Mouse (Mus musculus) layer of hippocampus, adult 8-10 months (tissue): ENCODE data around the gene Rab33b. TPM values are rescaled to one million over a fixed set of nuclear protein-coding genes. Genes with fewer than 3 reads are reported as not detected.
"Not testable (repeated sequence)": the region's sequence is repeated elsewhere in the genome, so short reads cannot be mapped to it uniquely, and the experiment has no call there.

Experiments used
- DNase-seq, 2 experiments: peaks; one replicate each; pipeline ENCODE4 v3.0.0; 2022; ENCODE audit warnings: low spot score in 2 of 2
- total RNA-seq, 4 experiments: library from RNA; stranded (reverse); gene quantifications; 2 replicates each; pipeline ENCODE4 v1.2.4; 2022

Gene Rab33b
- total RNA-seq = 10 to 100 TPM; 24.5 to 29.2 (median 25.0) TPM

DNA sequence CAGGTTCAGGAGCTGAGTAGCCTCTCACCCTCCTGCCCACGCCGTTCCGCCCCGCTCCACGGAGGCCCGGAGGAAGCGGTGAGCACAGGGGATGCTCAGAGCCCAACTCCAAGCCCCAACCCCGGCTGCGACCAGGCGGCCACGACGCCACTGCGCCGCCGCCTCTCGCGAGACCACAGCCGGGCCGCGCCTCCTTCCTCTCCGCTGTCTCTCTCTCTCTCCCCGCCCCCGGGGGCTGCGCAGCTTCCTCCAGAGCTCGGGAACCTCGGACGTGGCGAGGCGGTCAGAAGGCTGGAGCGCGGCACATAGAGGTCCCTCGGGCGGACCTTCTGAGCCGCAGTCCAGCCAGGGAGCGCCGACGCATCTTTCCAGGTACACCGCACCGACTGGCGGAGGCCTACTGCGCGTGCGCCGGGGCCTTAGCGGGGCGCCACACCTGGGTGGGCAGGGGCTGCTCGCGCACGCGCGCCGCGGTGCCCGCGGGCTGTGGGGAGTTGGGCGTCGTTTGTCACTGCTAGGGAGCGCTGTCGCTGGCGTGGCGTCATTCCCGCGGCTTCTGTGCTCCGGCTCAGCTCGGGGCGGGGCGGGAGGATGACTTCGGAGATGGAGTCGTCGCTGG, at the start of gene Rab33b:
Rab33b (plus strand) TSS at position 180 of the 619 bp plus-strand sequence.
- peak; percentile 97 for DNase-seq

- not testable (repeated sequence) for DNase-seq
Observed at GRCm38 (mm10) chr3:51434364-51434763, 49.4 kb upstream of the Rab33b start.

DNA sequence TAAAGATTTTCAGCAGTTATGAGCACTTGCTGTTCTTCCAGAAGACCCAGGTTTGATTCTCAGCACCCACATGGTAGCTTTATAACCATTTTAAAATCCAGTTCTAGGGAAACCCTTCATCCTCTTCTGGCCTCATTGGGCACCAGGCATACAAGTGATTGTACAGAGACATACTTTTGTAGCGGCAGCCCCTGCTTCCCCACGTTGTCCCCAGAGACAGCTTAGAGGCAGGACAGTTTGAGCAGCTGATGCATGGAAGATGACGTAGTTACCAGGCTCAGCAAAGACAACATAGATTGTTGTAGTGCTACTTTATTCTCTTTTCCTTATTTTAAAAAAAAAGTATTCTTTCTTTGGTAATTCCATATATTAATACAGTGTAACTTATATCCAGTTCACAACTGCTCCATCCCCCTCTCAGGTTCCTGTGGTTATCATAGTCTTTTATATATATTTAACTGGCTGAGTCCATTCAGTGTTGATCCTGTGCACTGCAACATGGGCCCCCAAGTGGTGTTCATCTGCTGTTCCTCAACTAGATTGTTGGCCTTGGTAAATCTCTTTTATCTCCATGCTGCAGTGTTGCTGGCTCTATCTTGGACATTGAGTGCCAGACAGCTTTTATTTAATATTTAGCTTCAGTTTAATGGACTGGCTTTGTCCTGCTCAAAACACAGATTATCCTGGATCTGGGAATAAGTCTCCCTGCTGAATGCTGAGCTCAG, 48.7 kb upstream of the Rab33b start:
- DNase-seq = no peak

- DNase-seq = no peak
Observed at GRCm38 (mm10) chr3:51468530-51468929, 15.2 kb upstream of the Rab33b start.

DNA sequence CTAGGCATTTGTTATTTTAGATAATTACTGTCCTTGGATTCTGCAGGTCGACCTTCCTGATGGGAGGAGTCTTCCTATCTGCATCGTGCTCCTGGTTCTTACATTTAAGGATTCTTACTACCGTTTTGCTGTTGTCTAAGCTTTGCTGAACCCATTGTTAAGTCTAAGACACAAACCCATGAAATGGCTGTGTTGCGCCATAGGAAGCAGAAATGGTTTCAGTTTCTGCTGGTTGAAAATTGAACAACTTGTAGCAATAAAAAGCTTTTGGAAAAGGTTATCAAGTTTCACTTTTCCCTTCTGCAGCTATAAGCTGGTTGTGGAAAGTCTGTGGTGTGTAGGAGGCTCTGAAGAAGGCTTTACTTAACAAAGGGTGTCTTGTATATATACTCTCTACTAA, 8.0 kb upstream of the Rab33b start:
- no peak for DNase-seq

- no peak for DNase-seq
Observed at GRCm38 (mm10) chr3:51479893-51480292, 3.8 kb upstream of the Rab33b start.

DNA sequence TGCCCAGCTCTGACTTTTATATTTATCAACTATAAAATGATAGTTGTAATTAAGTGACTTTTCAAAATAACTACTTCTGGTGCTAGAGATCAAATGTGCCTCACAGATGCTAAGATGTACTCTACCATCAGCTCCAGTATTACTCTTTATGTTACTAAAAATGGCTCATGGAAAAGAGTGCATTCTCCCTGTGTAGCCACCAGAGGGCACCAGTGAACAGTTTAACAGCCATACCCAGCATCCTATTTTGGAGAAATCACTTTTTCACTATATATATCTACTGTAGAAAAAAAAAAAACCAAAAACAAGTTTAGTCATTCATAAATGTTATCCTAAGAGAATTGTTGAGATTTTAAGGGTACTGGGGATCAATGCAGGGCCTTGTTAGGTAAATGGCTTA, 2.7 kb upstream of the Rab33b start:
- peak in 1 of 2 experiments; percentile 49 for DNase-seq

GRCm38 (mm10) chr3:51481881-51482280, 1.8 kb upstream of the Rab33b start:
- no peak for DNase-seq

DNA sequence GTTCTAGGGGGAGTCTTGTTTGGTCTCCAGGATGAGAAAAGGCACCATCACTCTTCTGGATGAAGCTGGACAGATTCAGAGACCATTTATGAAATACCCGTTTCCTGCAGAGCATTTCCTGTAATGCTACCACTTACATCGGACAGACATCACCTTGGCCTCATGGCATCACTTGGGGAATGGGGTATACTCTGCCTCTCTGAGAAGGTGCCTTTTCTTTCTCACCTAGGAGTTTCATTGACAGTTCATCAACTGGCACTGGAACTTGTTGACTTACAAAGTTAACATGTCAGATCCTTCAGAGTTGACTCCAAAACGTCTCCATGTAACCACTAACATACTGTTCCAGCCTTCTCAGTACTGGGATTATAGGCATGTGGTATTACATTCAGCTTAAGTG, 939 bp upstream of the Rab33b start:
- no peak for DNase-seq

GRCm38 (mm10) chr3:51484370-51484769, 650 bp downstream of the Rab33b start:
- DNase-seq = no peak

DNA sequence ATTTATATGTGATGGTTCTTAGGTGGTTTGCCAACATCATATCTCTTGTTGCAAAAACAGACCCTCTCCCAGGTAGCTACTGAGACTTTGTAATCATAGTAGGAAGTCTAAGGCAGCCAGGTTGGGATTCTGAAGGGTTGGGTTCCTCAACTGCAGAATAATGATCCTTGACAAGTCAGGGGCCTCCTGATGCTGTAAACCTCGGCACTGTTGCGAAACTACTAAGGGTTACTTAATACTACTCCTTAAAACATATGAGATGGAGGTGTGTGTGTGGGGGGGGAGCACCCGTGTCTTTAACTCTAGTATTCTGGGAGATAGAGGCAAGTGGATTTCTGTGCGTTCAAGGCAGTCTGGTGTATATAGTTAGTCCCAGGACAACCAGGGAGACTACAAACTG, 1.6 kb downstream of the Rab33b start:
- no peak for DNase-seq

DNA sequence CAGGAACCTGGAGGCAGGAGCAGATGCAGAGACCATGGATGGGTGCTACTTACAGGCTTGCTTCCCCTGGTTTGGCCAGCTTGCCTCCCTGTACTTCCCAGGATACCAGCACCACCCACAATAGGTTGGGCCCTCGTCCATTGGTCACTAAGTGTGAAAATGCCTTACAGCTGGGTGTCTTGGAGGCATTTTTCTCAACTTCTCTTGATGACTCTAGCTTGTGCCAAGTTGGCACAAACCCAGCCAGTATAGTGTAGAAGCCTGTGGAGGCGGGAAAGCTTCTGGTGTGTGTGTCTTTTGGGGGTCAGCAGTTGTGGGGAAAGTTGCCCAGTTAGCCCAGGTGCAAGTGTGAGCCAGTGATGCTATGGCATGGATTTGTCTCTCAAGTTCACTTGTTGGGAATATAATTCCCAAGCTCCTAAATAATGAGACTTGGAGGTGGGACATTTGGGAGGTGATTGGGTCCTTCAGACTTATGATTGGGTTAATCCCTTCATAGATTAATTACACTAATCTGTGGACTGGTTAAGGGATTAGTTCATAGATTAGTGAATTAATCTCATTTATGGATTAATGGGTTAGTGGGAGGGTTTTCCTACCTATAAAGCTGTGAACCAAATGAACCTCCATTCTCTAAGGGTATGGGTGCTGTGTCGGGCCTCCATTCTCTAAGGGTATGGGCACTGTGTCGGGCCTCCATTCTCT, 2.9 kb downstream of the Rab33b start:
- DNase-seq = no peak

DNA sequence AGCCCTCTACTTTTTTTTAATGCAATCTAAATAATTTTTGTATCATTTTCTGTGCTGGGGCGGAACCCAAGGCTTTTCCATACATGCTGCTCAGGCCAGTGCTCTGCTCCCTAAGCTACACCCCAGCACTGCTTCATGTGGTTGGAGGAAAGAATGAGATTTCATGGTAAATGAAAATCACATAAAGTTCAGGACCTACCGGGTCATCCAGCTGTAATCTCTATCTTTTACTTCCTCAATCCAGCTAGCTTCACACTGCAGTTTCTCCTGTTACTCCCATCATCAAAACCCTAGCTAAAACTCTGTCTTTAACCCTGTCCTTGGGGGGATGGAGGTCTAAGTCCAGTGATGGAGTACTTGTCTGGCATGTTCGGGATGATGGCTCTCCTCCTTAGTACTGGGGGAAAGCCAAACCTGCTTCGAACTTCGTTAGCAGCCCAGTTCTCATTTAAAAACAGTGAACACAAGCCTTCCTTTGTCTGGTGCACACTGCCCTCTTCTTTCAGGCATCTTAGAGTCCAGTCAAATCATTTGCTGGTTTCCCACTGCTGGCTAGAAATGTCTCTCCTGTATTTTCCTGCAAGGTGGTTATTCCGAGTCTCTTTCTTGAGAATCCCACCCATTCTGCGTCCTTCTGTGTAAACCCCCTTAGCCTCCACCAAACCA, 6.5 kb downstream of the Rab33b start:
- DNase-seq = no peak

DNA sequence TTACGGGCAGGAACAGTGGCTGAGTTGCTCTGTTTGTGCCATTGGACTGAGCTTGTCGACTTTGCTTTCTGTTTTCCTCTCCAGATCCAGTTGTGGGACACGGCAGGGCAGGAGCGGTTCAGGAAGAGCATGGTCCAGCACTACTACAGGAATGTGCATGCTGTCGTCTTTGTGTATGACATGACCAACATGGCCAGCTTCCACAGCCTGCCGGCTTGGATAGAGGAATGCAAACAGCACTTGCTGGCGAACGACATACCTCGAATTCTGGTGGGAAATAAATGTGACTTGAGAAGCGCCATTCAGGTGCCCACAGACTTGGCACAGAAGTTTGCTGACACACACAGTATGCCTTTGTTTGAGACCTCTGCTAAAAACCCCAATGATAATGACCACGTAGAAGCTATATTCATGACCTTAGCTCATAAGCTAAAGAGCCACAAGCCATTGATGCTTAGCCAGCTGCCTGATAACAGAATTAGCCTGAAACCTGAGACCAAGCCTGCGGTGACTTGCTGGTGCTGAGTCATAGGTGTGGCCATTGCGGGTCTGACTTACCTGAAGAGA, 9.6 kb downstream of the Rab33b start:
- no peak for DNase-seq

DNA sequence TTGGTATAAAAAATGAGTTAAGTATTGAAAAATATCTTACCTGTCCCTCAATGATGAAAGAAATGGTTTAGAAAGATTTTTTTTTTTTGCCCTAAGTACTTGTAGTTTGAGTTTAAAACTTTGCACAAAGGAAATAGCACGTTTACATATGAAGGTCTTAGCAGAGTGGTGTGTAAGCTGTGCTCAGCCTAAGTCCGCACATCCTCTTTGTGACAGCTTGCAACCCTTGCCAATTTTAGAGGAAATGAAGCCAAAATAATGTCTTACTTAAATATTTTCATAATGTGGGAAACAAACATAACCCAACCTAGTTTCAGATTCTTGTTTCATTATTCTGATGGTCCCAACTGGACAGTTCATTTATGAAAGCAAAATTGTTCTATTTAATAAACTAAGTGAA, 10.7 kb downstream of the Rab33b start:
- DNase-seq = no peak

DNA sequence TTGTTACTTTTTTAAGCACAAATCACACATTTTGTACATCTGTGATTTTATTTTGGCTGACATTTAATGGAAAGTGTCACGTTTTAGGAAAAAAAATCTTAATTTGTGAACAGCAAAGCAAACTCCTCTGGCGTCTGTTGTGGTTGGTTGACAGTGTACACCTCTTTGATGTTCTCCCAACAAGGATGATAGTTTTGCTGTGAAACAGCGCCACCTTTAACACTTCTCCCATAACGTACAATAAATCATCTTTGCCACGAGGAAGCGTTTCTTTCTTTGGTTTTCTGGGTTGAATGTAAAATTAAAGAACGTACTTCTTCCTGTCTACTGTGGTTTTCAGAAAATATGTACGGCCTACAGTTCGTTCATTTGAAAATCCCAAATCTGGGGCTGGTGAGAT, 11.9 kb downstream of the Rab33b start:
- DNase-seq = no peak

GRCm38 (mm10) chr3:51497978-51498377, 14.3 kb downstream of the Rab33b start:
- DNase-seq = no peak

GRCm38 (mm10) chr3:51498659-51499058, 14.9 kb downstream of the Rab33b start:
- no peak for DNase-seq

DNA sequence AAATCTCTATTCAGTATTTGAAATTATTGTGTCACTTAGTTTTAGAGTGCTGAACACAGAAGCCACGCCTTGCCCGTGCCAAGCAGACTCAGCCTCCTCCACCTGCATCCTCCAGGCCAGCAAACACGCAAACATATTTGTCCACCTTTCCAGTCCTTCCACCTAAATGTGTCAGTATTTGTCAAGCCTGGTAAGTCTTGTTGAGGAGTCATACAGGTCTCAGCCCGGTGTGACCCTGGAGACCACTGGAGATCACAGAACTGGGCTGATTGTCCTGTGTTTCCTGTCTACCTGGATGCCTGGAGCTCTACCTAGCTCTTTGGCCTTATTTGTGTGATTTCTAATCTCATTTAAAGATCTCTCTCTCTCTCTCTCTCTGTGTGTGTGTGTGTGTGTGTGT, 16.2 kb downstream of the Rab33b start:
- no peak for DNase-seq

- no peak for DNase-seq
Observed at GRCm38 (mm10) chr3:51504385-51504952, 20.7 kb downstream of the Rab33b start.

DNA sequence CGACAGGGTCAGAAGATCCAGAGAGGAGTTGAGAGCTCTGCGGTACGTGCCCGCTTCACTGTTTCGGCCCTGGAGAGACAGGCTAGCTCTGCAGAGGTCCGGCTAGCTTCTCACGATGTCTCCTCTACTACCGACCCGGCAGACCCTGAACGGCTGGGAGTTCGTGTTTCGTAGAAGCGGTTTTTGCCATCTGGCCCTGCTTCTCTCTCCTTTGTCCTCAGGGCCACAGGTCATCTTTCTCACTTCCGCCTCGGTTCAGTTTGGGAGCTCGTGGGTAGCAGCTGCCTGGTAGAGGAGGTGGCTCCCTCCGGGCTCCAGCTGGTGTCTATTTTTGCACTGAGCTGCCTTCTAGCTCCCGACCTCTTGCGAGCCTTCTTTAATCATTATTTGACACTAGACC, 21.7 kb downstream of the Rab33b start:
- DNase-seq = no peak
